Mouse (Mus musculus) heart, embryonic 11.5 days (tissue): Measurements from ENCODE around the gene Fto. TPM values are rescaled to one million over a fixed set of nuclear protein-coding genes. Genes with fewer than 3 reads are reported as not detected.
A peak's percentile ranks its signal among the peaks of the same experiment; 100 is the strongest.

ENCODE experiments used
- ATAC-seq: fragments of 200-750 bp; cut with Nextera tagmentation; replicated peaks from 2 replicates; pipeline ENCODE4 v1.8.0; 2017; ENCODE audit warnings: moderate library complexity; ENCODE audit not compliant: insufficient number of reproducible peaks, low FRiP score, low TSS enrichment
- H3K27ac ChIP-seq: fragments of 300-500 bp; sonication (generic); 2 replicates; pipeline ENCODE4 v1.5.1; 2014; ENCODE audit warnings: mild to moderate bottlenecking, low read depth, low read length
- H3K27me3 ChIP-seq: fragments of 300-500 bp; sonication (generic); 2 replicates; pipeline ENCODE4 v1.6.1; 2014; ENCODE audit warnings: mild to moderate bottlenecking, low read length, mixed read lengths; ENCODE audit not compliant: control insufficient read depth, insufficient read depth
- H3K36me3 ChIP-seq: fragments of 300-500 bp; sonication (generic); 2 replicates; pipeline ENCODE4 v1.6.1; 2014; ENCODE audit warnings: mild to moderate bottlenecking, low read length, moderate library complexity, mixed read lengths; ENCODE audit not compliant: control insufficient read depth, insufficient read depth
- H3K4me1 ChIP-seq: fragments of 300-500 bp; sonication (generic); 2 replicates; pipeline ENCODE4 v1.6.1; 2014; ENCODE audit warnings: low read length; ENCODE audit not compliant: control insufficient read depth, insufficient read depth
- H3K4me2 ChIP-seq: fragments of 300-500 bp; sonication (generic); 2 replicates; pipeline ENCODE4 v1.6.1; 2014; ENCODE audit warnings: mild to moderate bottlenecking, moderate library complexity
- H3K4me3 ChIP-seq: fragments of 300-500 bp; sonication (generic); 2 replicates; pipeline ENCODE4 v1.5.1; 2014; ENCODE audit warnings: low read depth, low read length
- H3K9ac ChIP-seq: fragments of 300-500 bp; sonication (generic); 2 replicates; pipeline ENCODE4 v1.6.1; 2014; ENCODE audit warnings: mild to moderate bottlenecking, low read depth, low read length, moderate library complexity
- H3K9me3 ChIP-seq: fragments of 300-500 bp; sonication (generic); replicated peaks from 2 replicates; pipeline ENCODE4 v1.6.1; 2016; ENCODE audit warnings: low read length; ENCODE audit not compliant: control insufficient read depth
- WGBS: fragments of 180-500 bp; shearing (Covaris S2); extraction: QIAGEN DNeasy Blood & Tissue Kit; methylation state at CpG from one replicate; pipeline ENCODE4 v1.1.7; 2014; ENCODE audit not compliant: insufficient replicate concordance; 5-methylcytosine and 5-hydroxymethylcytosine counted together
- polyA plus RNA-seq: library from polyadenylated mRNA; unstranded; fragments of >200 nt; fragmentation: Nextera tagmentation; extraction: Ambion mirVana; gene quantifications from 2 replicates; pipeline ENCODE4 v1.2.1, GENCODE M21; 2014

The Fto gene
- polyA plus RNA-seq, 1 experiment from 2014 or later: 70.1 TPM

DNA sequence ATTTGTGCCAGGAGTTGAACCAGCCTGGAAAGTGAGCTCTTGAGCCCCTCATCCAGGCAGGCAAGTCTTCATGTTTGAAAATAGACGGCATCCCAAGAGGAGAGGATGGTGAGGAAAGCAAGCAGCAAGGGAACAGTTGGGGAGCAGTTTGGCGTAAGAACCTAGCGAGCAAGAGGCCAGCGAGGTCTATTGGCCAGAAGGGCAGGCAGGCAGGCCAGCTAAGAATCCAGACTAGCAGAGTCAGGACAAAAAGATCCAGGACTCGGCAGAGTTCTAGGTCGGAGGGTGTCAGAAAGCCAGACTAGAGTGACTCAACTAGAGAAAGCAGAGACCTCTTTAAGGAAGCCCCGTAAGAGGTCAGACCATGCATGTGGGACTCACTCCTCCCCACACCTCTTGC is 327.1 kb downstream of the Fto start:
- WGBS: 67% methylated on average over 7 of the region's 7 CpGs
- Histone ChIP-seq H3K27ac (no peak overlapping the region), H3K4me2 (no peak overlapping the region), H3K4me1 (no peaks in the 10 kb centered on the region), H3K9me3 (no peaks in the 10 kb centered on the region), H3K4me3 (no peak overlapping the region), H3K9ac (no peak overlapping the region), H3K36me3 (no peaks in the 10 kb centered on the region), H3K27me3 (no peaks in the 10 kb centered on the region)
- no peak for ATAC-seq

DNA sequence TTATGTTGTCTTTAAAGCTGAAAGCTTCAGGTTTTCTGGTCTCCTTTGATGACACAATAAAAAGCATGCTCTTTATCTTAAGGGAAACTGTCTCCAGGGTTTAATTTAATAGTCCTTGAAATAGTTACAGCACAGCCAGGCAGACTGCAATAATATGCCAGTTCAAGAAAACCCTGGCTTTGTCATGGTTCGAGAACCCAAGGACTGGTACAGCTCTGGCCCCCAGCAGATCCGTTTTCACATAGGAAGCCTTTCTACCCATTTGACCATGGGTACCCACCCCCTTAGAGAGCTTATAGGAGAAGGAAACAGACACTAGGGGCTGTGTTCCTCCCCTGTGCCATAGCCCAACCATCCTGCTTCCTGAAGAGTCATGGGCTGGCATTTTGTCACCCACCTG is 332.2 kb downstream of the Fto start:
- no peaks in the 10 kb centered on the region for H3K27me3 ChIP-seq

DNA sequence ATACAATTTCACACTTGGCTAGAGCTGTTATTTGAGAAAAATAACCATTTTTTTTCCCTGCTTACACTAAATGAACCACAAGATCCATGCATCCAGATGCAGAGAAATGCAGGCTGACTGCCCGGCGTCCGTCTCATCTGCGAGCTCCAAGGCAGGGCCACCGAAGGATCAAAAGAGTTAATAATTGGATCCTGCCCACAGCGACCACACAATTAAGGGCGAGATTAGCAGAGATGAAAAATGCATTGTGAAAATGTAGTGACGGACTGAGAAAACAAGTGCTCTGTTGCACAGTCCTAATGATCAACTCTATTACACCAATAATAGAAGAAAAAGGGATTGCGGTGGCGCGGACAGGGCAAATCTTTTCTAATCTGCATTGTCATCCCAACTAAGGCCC is 334.6 kb downstream of the Fto start:
- H3K9ac ChIP-seq: no peak overlapping the region
- H3K4me2 ChIP-seq: no peak overlapping the region
- H3K9me3 ChIP-seq: no peaks in the 10 kb centered on the region
- WGBS: 83% methylated on average over 11 of the region's 11 CpGs
- H3K27me3 ChIP-seq: no peaks in the 10 kb centered on the region
- ATAC-seq: no peak
- H3K4me1 ChIP-seq: peaks cover 12% of the 10 kb centered on the region
- H3K27ac ChIP-seq: no peak overlapping the region
- no peaks in the 10 kb centered on the region for H3K36me3 ChIP-seq
- H3K4me3 ChIP-seq: no peak overlapping the region

More for the DNA sequence above, 332.2 kb downstream of the Fto start:
- Histone ChIP-seq H3K4me2 (no peak overlapping the region), H3K27ac (no peak overlapping the region), H3K9ac (no peak overlapping the region), H3K4me3 (no peak overlapping the region), H3K9me3 (no peaks in the 10 kb centered on the region), H3K4me1 (peaks cover 4% of the 10 kb centered on the region), H3K36me3 (no peaks in the 10 kb centered on the region)
- 83% methylated on average over 2 of the region's 2 CpGs for WGBS
- ATAC-seq: no peak

DNA sequence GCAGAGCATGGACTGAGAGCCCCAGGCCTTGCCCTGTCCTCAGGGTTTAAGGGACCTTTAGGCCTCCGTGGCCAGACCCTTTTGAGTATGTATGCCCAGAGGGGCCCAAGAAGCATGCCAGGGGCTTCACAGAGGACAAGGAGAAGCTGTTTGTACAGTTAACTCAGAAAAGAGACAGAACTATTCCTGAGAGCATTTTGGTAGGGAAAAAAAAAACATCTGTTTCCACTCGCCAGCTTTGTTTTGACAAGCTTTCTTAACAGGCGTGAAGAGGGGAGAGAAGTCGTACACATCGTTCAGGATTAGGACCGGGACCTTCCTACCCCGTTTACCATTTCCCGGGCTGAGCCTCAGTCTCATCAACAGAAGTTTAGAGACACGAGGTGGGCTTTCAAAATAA is 335.5 kb downstream of the Fto start:
- no peaks in the 10 kb centered on the region for H3K36me3 ChIP-seq
- no peak for ATAC-seq
- H3K27ac ChIP-seq: no peak overlapping the region
- peaks cover 19% of the 10 kb centered on the region for H3K4me1 ChIP-seq
- WGBS: 37% methylated on average over 9 of the region's 9 CpGs
- no peaks in the 10 kb centered on the region for H3K9me3 ChIP-seq
- no peak overlapping the region for H3K9ac ChIP-seq
- no peaks in the 10 kb centered on the region for H3K27me3 ChIP-seq
- no peak overlapping the region for H3K4me2 ChIP-seq
- no peak overlapping the region for H3K4me3 ChIP-seq

- H3K27me3 ChIP-seq: no peaks in the 10 kb centered on the region
- H3K4me1 ChIP-seq: peaks cover 19% of the 10 kb centered on the region
- ATAC-seq: no peak
- H3K4me2 ChIP-seq: no peak overlapping the region
- H3K27ac ChIP-seq: no peak overlapping the region
- peak overlapping the region; percentile 10; the same call in 1 of the 2 replicates for H3K9ac ChIP-seq
- H3K36me3 ChIP-seq: no peaks in the 10 kb centered on the region
- no peak overlapping the region for H3K4me3 ChIP-seq
- H3K9me3 ChIP-seq: no peaks in the 10 kb centered on the region
- WGBS: 54% methylated on average over 3 of the region's 3 CpGs
Observed at GRCm38 (mm10) chr8:91653561-91653960, 340.2 kb downstream of the Fto start.

GRCm38 (mm10) chr8:91657381-91657780 is 344.1 kb downstream of the Fto start:
- H3K4me3 ChIP-seq: no peak overlapping the region
- no peaks in the 10 kb centered on the region for H3K27me3 ChIP-seq
- no peak overlapping the region for H3K4me2 ChIP-seq
- no peak overlapping the region for H3K9ac ChIP-seq
- no peak for ATAC-seq
- 87% methylated on average over 9 of the region's 9 CpGs for WGBS
- peaks cover 22% of the 10 kb centered on the region for H3K4me1 ChIP-seq
- H3K36me3 ChIP-seq: no peaks in the 10 kb centered on the region
- no peak overlapping the region for H3K27ac ChIP-seq
- H3K9me3 ChIP-seq: no peaks in the 10 kb centered on the region

- Histone ChIP-seq H3K27me3 (no peaks in the 10 kb centered on the region), H3K36me3 (no peaks in the 10 kb centered on the region), H3K4me2 (no peak overlapping the region), H3K27ac (no peak overlapping the region), H3K4me3 (no peak overlapping the region), H3K4me1 (peaks cover 11% of the 10 kb centered on the region), H3K9me3 (no peaks in the 10 kb centered on the region), H3K9ac (no peak overlapping the region)
- ATAC-seq: no peak
- 50% methylated on average over 8 of the region's 8 CpGs for WGBS
Observed at GRCm38 (mm10) chr8:91660879-91661278, 347.6 kb downstream of the Fto start.

DNA sequence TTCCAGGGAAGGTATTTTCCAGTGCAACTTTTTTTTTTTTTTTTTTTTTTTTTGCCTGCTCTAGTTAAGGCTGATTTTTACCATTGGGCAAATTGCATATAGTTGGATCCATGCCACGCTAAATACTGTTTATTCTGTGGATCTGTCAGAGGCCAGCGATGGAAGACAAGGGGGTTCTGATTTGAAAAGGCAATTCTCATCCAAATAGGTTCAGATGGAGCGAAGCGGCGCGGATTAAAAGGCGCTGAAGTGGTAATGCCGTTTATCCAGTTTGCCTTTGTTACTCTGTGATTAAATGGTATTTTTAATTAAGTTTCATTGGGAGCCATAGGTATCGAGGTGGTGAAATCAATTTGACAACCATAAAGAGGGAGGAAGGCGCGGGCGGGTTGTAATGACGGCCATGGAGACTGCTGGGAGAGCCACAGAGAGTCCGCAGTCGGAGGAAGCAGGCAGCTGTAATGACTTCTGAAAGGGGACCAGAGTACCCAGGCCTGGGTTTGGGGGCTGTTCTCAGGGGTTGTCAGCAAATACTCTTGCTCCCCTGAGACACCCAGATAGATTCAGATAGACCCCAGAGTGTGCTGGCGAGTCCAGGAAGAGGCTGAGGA is 356.2 kb downstream of the Fto start:
- H3K9me3 ChIP-seq: no peaks in the 10 kb centered on the region
- no peak overlapping the region for H3K27ac ChIP-seq
- no peak overlapping the region for H3K9ac ChIP-seq
- H3K4me2 ChIP-seq: no peak overlapping the region
- H3K4me3 ChIP-seq: no peak overlapping the region
- no peaks in the 10 kb centered on the region for H3K36me3 ChIP-seq
- ATAC-seq: no peak
- no peaks in the 10 kb centered on the region; the same call in 1 of the 2 replicates for H3K4me1 ChIP-seq
- no peaks in the 10 kb centered on the region for H3K27me3 ChIP-seq
- 93% methylated on average over 16 of the region's 16 CpGs for WGBS

DNA sequence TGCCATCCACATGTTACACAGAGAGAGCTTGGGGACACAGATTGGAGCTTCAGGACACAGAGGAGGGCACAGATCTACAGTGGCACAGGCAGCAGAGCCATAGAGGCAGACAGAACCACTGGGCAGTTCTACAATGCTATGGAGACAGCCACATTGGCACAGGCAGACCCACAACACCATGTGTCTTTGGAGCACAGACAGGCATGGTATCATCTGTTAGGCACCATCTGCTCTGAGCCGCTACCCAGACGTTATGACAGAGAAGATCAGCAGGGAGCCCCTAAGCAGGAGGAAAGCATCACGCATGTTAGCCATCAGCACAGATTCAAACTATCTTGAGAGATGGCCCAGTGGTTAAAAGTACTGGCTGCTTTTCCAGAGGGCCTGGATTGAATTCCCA is 363.6 kb downstream of the Fto start:
- ATAC-seq: no peak
- Histone ChIP-seq H3K9me3 (no peaks in the 10 kb centered on the region), H3K4me3 (no peak overlapping the region), H3K4me1 (no peaks in the 10 kb centered on the region), H3K27ac (no peak overlapping the region), H3K27me3 (peaks cover 2% of the 10 kb centered on the region; the same call in 1 of the 2 replicates), H3K4me2 (no peak overlapping the region), H3K9ac (no peak overlapping the region), H3K36me3 (no peaks in the 10 kb centered on the region)
- WGBS: 88% methylated on average over 3 of the region's 3 CpGs
